Mouse (Mus musculus): ENCODE results near the gene Grik5. TPM values are rescaled to one million over a fixed set of nuclear protein-coding genes. Genes with fewer than 3 reads are reported as not detected.

Gene Grik5
- polyA plus RNA-seq, 1 experiment: 9.8 TPM

DNA sequence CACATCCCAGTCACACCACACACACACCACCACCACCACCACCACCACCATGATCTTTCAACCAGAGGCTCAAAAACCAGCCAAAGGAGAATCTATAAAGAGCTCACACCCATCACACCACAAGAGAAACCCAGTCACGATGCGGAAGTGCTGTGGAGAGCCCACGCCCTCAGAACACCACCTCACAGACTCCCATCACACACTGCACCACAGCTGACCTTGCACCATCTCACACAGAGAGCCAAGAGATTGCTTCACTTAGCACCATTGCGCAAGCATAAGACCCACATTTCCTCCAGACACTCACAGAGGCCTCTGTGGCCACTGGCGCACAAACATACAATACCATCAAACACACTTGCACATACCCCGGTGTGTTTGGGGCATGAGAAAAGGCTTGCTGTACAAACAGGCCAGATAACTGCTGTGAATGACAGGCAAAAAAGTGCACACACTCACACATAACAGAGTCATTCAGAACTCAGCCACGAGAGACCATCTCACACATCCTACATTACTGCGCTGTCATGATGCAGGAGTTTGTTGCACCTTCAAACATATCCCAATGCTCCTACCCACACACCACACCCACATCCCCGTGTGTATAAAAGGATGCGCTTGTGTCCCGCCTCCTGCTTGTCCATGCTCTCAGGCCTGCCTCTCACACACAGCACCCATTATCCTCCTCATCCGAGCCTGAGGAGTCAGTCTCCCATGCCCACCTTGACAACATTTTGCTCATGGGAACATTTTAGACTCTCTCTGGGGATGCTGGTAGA is 65.4 kb downstream of the Grik5 start:
- no peak for TF ChIP-seq USF1 (IDR thresholded peaks at IDR 0.05; ENCODE audit: low read depth)
- TF ChIP-seq CEBPB (IDR thresholded peaks at IDR 0.05; ENCODE audit: low read depth): peak; percentile 64
- no peak overlapping the region for H3K4me3 ChIP-seq (ENCODE audit: insufficient read depth, poor library complexity, severe bottlenecking)
- peaks cover 43% of the 10 kb centered on the region for H3K27me3 ChIP-seq (ENCODE audit: control insufficient read depth, insufficient read depth, insufficient read length)
- H3K36me3 ChIP-seq (ENCODE audit: control insufficient read depth, insufficient read depth): no peaks in the 10 kb centered on the region
- H3K79me3 ChIP-seq (ENCODE audit: low read depth): no peaks in the 10 kb centered on the region
- H3ac ChIP-seq (ENCODE audit: control insufficient read depth, insufficient read length, low read depth): no peak overlapping the region
- no peaks in the 10 kb centered on the region for H3K79me2 ChIP-seq (ENCODE audit: control insufficient read depth, insufficient read depth)

DNA sequence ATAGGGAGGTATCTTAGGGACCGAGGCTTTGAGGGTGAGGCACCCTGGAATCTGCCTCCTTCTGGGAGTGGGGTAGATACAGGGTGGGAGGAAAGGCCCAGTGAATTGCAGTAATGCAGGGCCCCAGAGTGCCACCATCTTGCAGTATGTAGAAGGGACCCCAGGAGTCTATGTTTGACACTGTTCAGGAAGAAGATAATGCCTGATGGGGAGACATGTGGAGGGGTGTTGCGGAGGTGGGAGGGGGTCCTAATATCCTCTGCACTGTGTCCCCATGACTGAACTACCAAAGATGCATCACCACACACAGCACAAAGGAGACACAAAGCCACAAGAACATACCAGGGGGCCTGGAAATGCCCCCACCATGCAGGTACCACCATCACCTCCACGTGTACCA is 66.0 kb downstream of the Grik5 start:
- no peak overlapping the region for H3K4me3 ChIP-seq (ENCODE audit: insufficient read depth, poor library complexity, severe bottlenecking)
- no peaks in the 10 kb centered on the region for H3K36me3 ChIP-seq (ENCODE audit: control insufficient read depth, insufficient read depth)
- H3K27me3 ChIP-seq (ENCODE audit: control insufficient read depth, insufficient read depth, insufficient read length): peaks cover 43% of the 10 kb centered on the region
- H3K79me2 ChIP-seq (ENCODE audit: control insufficient read depth, insufficient read depth): no peaks in the 10 kb centered on the region
- no peaks in the 10 kb centered on the region for H3K79me3 ChIP-seq (ENCODE audit: low read depth)
- TF ChIP-seq MYOD1 (IDR thresholded peaks at IDR 0.05; ENCODE audit: control insufficient read depth, insufficient read length, low read depth) (no peak), USF1 (IDR thresholded peaks at IDR 0.05; ENCODE audit: low read depth) (no peak), FOSL1 (IDR thresholded peaks at IDR 0.05; ENCODE audit: insufficient read depth, low read length, poor library complexity, severe bottlenecking) (no peak), CTCF (IDR thresholded peaks at IDR 0.05; ENCODE audit: control insufficient read depth, insufficient read depth, insufficient read length) (no peak)
- H3ac ChIP-seq (ENCODE audit: control insufficient read depth, insufficient read length, low read depth): no peak overlapping the region

DNA sequence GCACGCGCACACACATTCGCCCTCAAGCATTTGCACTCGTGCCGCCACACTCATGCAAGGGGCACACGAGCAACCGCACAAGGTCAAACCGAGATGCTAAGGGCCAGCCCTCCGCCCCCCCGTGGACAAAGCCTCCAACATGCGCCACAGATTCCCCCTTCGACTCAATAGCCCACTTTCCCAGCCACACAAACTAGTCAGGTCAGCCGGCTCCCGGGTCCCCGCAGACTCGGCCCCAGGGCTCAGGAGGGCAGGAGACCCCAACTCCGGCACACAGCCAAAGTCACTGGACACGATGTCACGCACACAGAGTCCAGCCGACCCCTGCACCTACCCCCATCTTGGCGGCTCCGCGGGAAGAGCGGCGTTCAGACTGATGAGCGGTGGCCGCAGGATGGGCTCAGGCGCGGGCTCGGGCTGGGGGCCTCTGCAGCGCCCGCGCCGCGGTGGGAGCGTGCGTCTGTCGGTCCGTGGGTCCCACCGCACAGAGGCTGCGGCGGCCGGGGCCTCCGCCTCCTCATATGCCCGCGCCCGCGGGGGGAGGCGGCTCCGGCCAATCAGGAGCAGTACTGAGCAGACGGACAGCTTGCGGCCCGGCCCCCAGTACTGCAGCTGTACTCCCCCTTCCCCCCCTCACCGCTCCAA is 66.6 kb downstream of the Grik5 start, which contains the start of gene Atp1a3:
Atp1a3 (minus strand) TSS at position 538 of the 645 bp plus-strand sequence.
- H3K79me2 ChIP-seq (ENCODE audit: control insufficient read depth, insufficient read depth): no peaks in the 10 kb centered on the region
- no peaks in the 10 kb centered on the region for H3K79me3 ChIP-seq (ENCODE audit: low read depth)
- H3K4me3 ChIP-seq (ENCODE audit: insufficient read depth, poor library complexity, severe bottlenecking): no peak within 1 kb of the TSS

DNA sequence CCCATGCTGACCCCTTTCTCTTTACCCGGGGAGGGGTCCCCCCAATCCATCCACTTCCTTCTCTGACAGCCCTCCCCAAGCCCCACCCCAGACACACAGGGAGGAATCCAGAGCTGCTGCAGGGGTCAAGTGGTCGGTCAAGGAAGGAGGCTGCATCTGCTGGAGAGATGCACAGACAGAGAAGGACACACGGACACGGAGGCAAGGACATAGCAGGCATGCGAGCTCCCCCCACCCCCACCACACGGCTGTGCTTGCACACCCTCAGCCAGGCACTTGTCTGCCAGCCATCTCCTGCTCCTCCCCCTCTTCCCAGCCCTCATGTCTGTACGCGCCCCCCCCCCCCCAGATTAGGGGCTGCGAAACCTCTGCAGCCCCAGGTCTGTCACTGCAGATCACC is 67.3 kb downstream of the Grik5 start:
- Histone ChIP-seq H3ac (ENCODE audit: control insufficient read depth, insufficient read length, low read depth) (no peak overlapping the region), H3K4me3 (ENCODE audit: insufficient read depth, poor library complexity, severe bottlenecking) (no peak overlapping the region), H3K79me2 (ENCODE audit: control insufficient read depth, insufficient read depth) (no peaks in the 10 kb centered on the region), H3K27me3 (ENCODE audit: control insufficient read depth, insufficient read depth, insufficient read length) (peaks cover 43% of the 10 kb centered on the region), H3K79me3 (ENCODE audit: low read depth) (no peaks in the 10 kb centered on the region), H3K36me3 (ENCODE audit: control insufficient read depth, insufficient read depth) (no peaks in the 10 kb centered on the region)
- TF ChIP-seq CEBPB (IDR thresholded peaks at IDR 0.05; ENCODE audit: low read depth): no peak
- no peak for TF ChIP-seq FOSL1 (IDR thresholded peaks at IDR 0.05; ENCODE audit: insufficient read depth, low read length, poor library complexity, severe bottlenecking)
- no peak for TF ChIP-seq MYOG (IDR thresholded peaks at IDR 0.05; ENCODE audit: control insufficient read depth, extremely low read depth, insufficient read length)
- no peak for TF ChIP-seq USF1 (IDR thresholded peaks at IDR 0.05; ENCODE audit: low read depth)
- no peak for TF ChIP-seq MAX (IDR thresholded peaks at IDR 0.05)
- TF ChIP-seq MYOD1 (IDR thresholded peaks at IDR 0.05; ENCODE audit: control insufficient read depth, insufficient read length, low read depth): no peak

More for the DNA sequence above, 66.6 kb downstream of the Grik5 start, which contains the start of gene Atp1a3:
- no peak within 1 kb of the TSS for H3ac ChIP-seq (ENCODE audit: control insufficient read depth, insufficient read length, low read depth)
- H3K36me3 ChIP-seq (ENCODE audit: control insufficient read depth, insufficient read depth): no peaks in the 10 kb centered on the region
- TF ChIP-seq MYOG (IDR thresholded peaks at IDR 0.05; ENCODE audit: control insufficient read depth, extremely low read depth, insufficient read length) (no peak), CTCF (IDR thresholded peaks at IDR 0.05; ENCODE audit: control insufficient read depth, insufficient read depth, insufficient read length) (no peak), MYOD1 (IDR thresholded peaks at IDR 0.05; ENCODE audit: control insufficient read depth, insufficient read length, low read depth) (no peak), USF1 (IDR thresholded peaks at IDR 0.05; ENCODE audit: low read depth) (no peak), FOSL1 (IDR thresholded peaks at IDR 0.05; ENCODE audit: insufficient read depth, low read length, poor library complexity, severe bottlenecking) (no peak), CEBPB (IDR thresholded peaks at IDR 0.05; ENCODE audit: low read depth) (no peak), MAX (IDR thresholded peaks at IDR 0.05) (no peak)
- H3K27me3 ChIP-seq (ENCODE audit: control insufficient read depth, insufficient read depth, insufficient read length): peaks cover 43% of the 10 kb centered on the region

DNA sequence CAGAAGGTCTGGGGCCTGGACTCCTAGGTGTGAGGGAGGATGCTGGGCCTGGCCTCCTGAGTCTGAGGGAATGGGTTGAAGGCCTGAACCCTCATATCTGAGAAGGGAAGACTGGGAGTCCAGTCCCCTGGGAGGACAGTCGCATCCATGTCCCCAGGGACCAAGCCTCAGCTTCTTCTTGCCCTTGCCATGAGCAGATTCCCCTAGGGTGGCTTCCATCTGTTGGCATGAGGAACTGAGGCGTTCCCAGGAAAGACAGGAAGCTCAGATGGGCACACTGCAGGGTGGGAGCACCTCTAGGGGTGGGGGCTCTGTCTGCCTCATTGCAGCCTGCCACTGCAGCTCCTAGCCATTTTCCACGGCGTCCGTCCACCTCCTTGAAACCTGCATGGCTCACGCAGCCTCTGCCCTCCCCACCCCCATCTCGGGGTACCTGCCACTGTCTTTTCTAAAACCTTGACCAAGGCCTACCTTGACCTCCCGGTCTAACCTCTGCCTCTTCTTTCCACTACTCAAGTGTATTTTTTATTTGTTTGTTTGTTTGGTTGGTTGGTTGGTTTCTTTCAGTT is 68.2 kb downstream of the Grik5 start:
- Histone ChIP-seq H3K36me3 (ENCODE audit: control insufficient read depth, insufficient read depth) (no peaks in the 10 kb centered on the region), H3K79me3 (ENCODE audit: low read depth) (no peaks in the 10 kb centered on the region), H3K79me2 (ENCODE audit: control insufficient read depth, insufficient read depth) (no peaks in the 10 kb centered on the region), H3K27me3 (ENCODE audit: control insufficient read depth, insufficient read depth, insufficient read length) (peaks cover 43% of the 10 kb centered on the region), H3ac (ENCODE audit: control insufficient read depth, insufficient read length, low read depth) (no peak overlapping the region), H3K4me3 (ENCODE audit: insufficient read depth, poor library complexity, severe bottlenecking) (no peak overlapping the region)
- TF ChIP-seq FOSL1 (IDR thresholded peaks at IDR 0.05; ENCODE audit: insufficient read depth, low read length, poor library complexity, severe bottlenecking): no peak
- TF ChIP-seq CTCF (IDR thresholded peaks at IDR 0.05; ENCODE audit: control insufficient read depth, insufficient read depth, insufficient read length): no peak
- TF ChIP-seq MAX (IDR thresholded peaks at IDR 0.05): no peak
- no peak for TF ChIP-seq MYOD1 (IDR thresholded peaks at IDR 0.05; ENCODE audit: control insufficient read depth, insufficient read length, low read depth)

DNA sequence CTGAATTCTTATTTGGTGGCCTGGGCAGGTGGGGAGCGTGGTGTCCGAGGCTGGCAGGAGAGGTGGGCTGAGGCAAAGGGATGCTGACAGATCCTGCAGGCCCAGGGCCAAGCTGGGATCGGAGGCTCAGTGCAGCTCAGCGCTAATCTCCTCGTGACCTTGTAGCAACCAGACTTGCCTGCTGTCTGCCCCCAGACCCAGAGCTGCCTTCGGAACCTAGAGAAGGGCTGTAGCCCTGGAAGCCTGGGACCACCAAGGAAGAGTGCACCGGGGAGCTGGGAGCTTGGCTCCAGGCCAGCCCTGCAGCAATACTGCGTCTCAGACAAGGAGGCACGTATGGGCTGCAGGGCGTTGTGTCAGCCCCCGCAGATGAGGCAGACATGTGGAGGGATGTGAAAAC is 68.9 kb downstream of the Grik5 start:
- Histone ChIP-seq H3K4me3 (ENCODE audit: insufficient read depth, poor library complexity, severe bottlenecking) (no peak overlapping the region), H3ac (ENCODE audit: control insufficient read depth, insufficient read length, low read depth) (no peak overlapping the region), H3K79me2 (ENCODE audit: control insufficient read depth, insufficient read depth) (no peaks in the 10 kb centered on the region), H3K79me3 (ENCODE audit: low read depth) (no peaks in the 10 kb centered on the region), H3K27me3 (ENCODE audit: control insufficient read depth, insufficient read depth, insufficient read length) (peaks cover 43% of the 10 kb centered on the region), H3K36me3 (ENCODE audit: control insufficient read depth, insufficient read depth) (no peaks in the 10 kb centered on the region)
- TF ChIP-seq CEBPB (IDR thresholded peaks at IDR 0.05; ENCODE audit: low read depth) (no peak), CTCF (IDR thresholded peaks at IDR 0.05; ENCODE audit: control insufficient read depth, insufficient read depth, insufficient read length) (no peak), USF1 (IDR thresholded peaks at IDR 0.05; ENCODE audit: low read depth) (no peak), MAX (IDR thresholded peaks at IDR 0.05) (no peak), FOSL1 (IDR thresholded peaks at IDR 0.05; ENCODE audit: insufficient read depth, low read length, poor library complexity, severe bottlenecking) (no peak), MYOD1 (IDR thresholded peaks at IDR 0.05; ENCODE audit: control insufficient read depth, insufficient read length, low read depth) (no peak), MYOG (IDR thresholded peaks at IDR 0.05; ENCODE audit: control insufficient read depth, extremely low read depth, insufficient read length) (no peak)

Data from C2C12 (cell line).